Mouse (Mus musculus) neural tube, embryonic 15.5 days (tissue): ENCODE measurements around the gene Sh3pxd2b. TPM values are rescaled to one million over a fixed set of nuclear protein-coding genes. Genes with fewer than 3 reads are reported as not detected.
A peak's percentile ranks its signal among the peaks of the same experiment; 100 is the strongest.

Source experiments
- ATAC-seq: fragments of 200-750 bp; cut with Nextera tagmentation; 2 replicates; pipeline ENCODE4 v1.8.0; 2017; ENCODE audit warnings: mild to moderate bottlenecking, moderate TSS enrichment, moderate library complexity; ENCODE audit not compliant: low FRiP score
- H3K27ac ChIP-seq: fragments of 300-500 bp; sonication (generic); replicated peaks from 2 replicates; pipeline ENCODE4 v1.5.1; 2015; ENCODE audit warnings: mild to moderate bottlenecking, inconsistent platforms
- H3K27me3 ChIP-seq: fragments of 300-500 bp; sonication (generic); replicated peaks from 2 replicates; pipeline ENCODE4 v1.6.1; 2015; ENCODE audit warnings: inconsistent platforms
- H3K36me3 ChIP-seq: fragments of 300-500 bp; sonication (generic); 2 replicates; pipeline ENCODE4 v1.6.1; 2015; ENCODE audit warnings: inconsistent platforms
- H3K4me1 ChIP-seq: fragments of 300-500 bp; sonication (generic); 2 replicates; pipeline ENCODE4 v1.6.1; 2015; ENCODE audit warnings: inconsistent platforms
- H3K4me2 ChIP-seq: fragments of 300-500 bp; sonication (generic); 2 replicates; pipeline ENCODE4 v1.6.1; 2015; ENCODE audit warnings: inconsistent platforms, mild to moderate bottlenecking, moderate library complexity
- H3K4me3 ChIP-seq: fragments of 300-500 bp; sonication (generic); replicated peaks from 2 replicates; pipeline ENCODE4 v1.5.1; 2015; ENCODE audit warnings: mild to moderate bottlenecking, inconsistent platforms
- H3K9ac ChIP-seq: fragments of 300-500 bp; sonication (generic); replicated peaks from 2 replicates; pipeline ENCODE4 v1.6.1; 2015; ENCODE audit warnings: mild to moderate bottlenecking, inconsistent platforms
- H3K9me3 ChIP-seq: fragments of 300-500 bp; sonication (generic); replicated peaks from 2 replicates; pipeline ENCODE4 v1.6.1; 2016; ENCODE audit warnings: inconsistent platforms
- WGBS: fragments of 180-500 bp; shearing (Covaris S2); methylation state at CpG from one replicate; pipeline ENCODE4 v1.1.7; 2015; ENCODE audit warnings: mixed read lengths; 5-methylcytosine and 5-hydroxymethylcytosine counted together
- polyA plus RNA-seq: library from polyadenylated mRNA; unstranded; fragments of >200 nt; fragmentation: Nextera tagmentation; extraction: Ambion mirVana; gene quantifications from 2 replicates; pipeline ENCODE4 v1.2.1, GENCODE M21; 2015

Gene Sh3pxd2b
- polyA plus RNA-seq, 1 experiment from 2014 or later: 17.8 TPM

GRCm38 (mm10) chr11:32383341-32384134 is 35.9 kb downstream of the Sh3pxd2b start:
- Histone ChIP-seq H3K4me3 (no peak overlapping the region), H3K27ac (peak overlapping the region; percentile 74), H3K36me3 (peaks cover 32% of the 10 kb centered on the region), H3K27me3 (no peaks in the 10 kb centered on the region), H3K4me1 (peaks cover 4% of the 10 kb centered on the region), H3K9ac (no peak overlapping the region), H3K9me3 (no peaks in the 10 kb centered on the region), H3K4me2 (no peak overlapping the region)
- ATAC-seq: peak; percentile 67
- 9% methylated on average over 10 of the region's 10 CpGs for WGBS

GRCm38 (mm10) chr11:32384135-32384801 is 36.6 kb downstream of the Sh3pxd2b start:
- peak overlapping the region; percentile 74; the same call in 1 of the 2 replicates for H3K27ac ChIP-seq
- H3K27me3 ChIP-seq: no peaks in the 10 kb centered on the region
- H3K9ac ChIP-seq: no peak overlapping the region
- no peak overlapping the region for H3K4me3 ChIP-seq
- peak; percentile 22 for ATAC-seq
- H3K36me3 ChIP-seq: peaks cover 34% of the 10 kb centered on the region
- no peaks in the 10 kb centered on the region for H3K9me3 ChIP-seq
- 39% methylated on average over 7 of the region's 7 CpGs for WGBS
- no peak overlapping the region for H3K4me2 ChIP-seq
- peaks cover 4% of the 10 kb centered on the region for H3K4me1 ChIP-seq

GRCm38 (mm10) chr11:32386043-32386442 is 38.4 kb downstream of the Sh3pxd2b start:
- H3K9me3 ChIP-seq: no peaks in the 10 kb centered on the region
- H3K27me3 ChIP-seq: no peaks in the 10 kb centered on the region
- H3K4me2 ChIP-seq: no peak overlapping the region
- no peak for ATAC-seq
- H3K27ac ChIP-seq: no peak overlapping the region
- peaks cover 4% of the 10 kb centered on the region; the same call in 1 of the 2 replicates for H3K4me1 ChIP-seq
- H3K4me3 ChIP-seq: no peak overlapping the region
- H3K9ac ChIP-seq: no peak overlapping the region
- peaks cover 44% of the 10 kb centered on the region for H3K36me3 ChIP-seq
- 92% methylated on average over 2 of the region's 2 CpGs for WGBS

DNA sequence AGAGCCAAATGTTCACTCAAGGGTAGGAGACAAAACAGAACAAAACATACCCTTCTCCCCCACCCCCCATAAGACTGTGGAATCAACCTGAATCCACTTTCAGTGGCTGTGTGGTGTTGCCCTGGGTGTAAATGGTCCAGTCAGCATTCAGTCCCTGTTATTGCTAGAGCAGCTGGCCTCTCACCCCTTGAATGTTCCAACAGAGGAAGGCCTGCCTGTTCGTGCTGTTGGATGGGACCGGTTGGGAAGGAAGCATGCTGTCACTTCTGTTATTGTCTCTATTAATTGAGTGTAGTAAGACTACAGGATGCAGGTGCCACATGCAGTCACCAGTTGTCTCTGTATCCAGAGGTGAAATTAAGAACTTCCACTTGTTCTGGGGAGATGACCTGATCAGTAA is 40.4 kb downstream of the Sh3pxd2b start:
- H3K9me3 ChIP-seq: no peaks in the 10 kb centered on the region
- no peak overlapping the region for H3K9ac ChIP-seq
- no peak overlapping the region for H3K4me3 ChIP-seq
- no peaks in the 10 kb centered on the region for H3K27me3 ChIP-seq
- H3K27ac ChIP-seq: no peak overlapping the region
- WGBS: 87% methylated on average over 2 of the region's 2 CpGs
- peaks cover 4% of the 10 kb centered on the region; the same call in 1 of the 2 replicates for H3K4me1 ChIP-seq
- no peak overlapping the region for H3K4me2 ChIP-seq
- peaks cover 39% of the 10 kb centered on the region for H3K36me3 ChIP-seq
- no peak for ATAC-seq

DNA sequence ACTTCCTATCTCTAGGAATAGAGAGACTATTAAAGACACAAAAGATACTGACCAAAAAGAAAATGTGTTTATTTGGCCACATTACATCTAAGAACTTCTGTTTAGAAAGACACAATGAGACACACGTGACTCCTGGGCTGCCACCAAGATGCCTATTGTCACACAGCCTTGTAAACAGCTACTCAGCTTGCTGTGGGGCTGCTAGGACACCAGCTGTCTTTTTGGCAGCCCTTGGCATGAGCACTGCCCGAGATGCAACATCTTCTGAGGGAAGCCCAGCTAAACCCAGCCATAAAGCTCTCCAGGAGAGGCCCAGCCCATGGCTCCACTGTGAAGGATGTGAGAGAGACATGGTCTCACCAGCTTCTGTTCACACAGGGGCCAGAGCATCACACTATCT is 45.5 kb downstream of the Sh3pxd2b start:
- H3K4me3 ChIP-seq: no peak overlapping the region
- H3K36me3 ChIP-seq: peaks cover 52% of the 10 kb centered on the region
- no peak overlapping the region for H3K27ac ChIP-seq
- no peak overlapping the region for H3K4me2 ChIP-seq
- no peak for ATAC-seq
- no peak overlapping the region for H3K9ac ChIP-seq
- 55% methylated on average over 2 of the region's 2 CpGs for WGBS
- H3K4me1 ChIP-seq: 0 out of 2 replicates have a peak, but pooled peaks cover 3% of the 10 kb centered on the region
- no peaks in the 10 kb centered on the region for H3K9me3 ChIP-seq
- H3K27me3 ChIP-seq: no peaks in the 10 kb centered on the region

DNA sequence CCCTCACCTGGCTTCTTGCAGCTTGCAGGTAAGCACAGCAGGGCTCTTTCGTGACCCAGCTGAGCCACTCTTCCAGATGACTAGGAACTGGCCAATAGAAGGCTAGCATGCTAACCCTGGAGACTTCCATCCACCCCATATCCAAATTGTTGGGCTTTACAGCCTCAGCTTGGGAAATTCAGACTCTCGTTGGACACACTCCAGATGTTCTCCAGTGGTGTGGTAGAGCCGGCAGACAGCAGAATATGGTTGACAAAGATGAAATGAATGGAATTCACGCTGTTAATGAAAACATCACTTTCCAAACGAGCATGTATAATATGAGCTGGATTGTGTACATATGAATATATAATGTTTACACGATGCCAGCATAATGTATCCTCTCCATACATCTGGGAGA is 48.2 kb downstream of the Sh3pxd2b start:
- H3K36me3 ChIP-seq: peaks cover 38% of the 10 kb centered on the region
- no peak overlapping the region for H3K4me3 ChIP-seq
- H3K27ac ChIP-seq: no peak overlapping the region
- peaks cover 11% of the 10 kb centered on the region; the same call in 1 of the 2 replicates for H3K4me1 ChIP-seq
- H3K4me2 ChIP-seq: no peak overlapping the region
- no peak overlapping the region for H3K9ac ChIP-seq
- H3K9me3 ChIP-seq: no peaks in the 10 kb centered on the region
- no peaks in the 10 kb centered on the region for H3K27me3 ChIP-seq
- WGBS: 78% methylated on average over 6 of the region's 6 CpGs
- no peak for ATAC-seq

GRCm38 (mm10) chr11:32398446-32398845 is 50.8 kb downstream of the Sh3pxd2b start:
- Histone ChIP-seq H3K4me1 (peaks cover 8% of the 10 kb centered on the region; the same call in 1 of the 2 replicates), H3K27ac (0 out of 2 replicates have a peak overlapping the region, but pooled peaks have one; percentile 37), H3K4me3 (no peak overlapping the region), H3K36me3 (peaks cover 37% of the 10 kb centered on the region), H3K4me2 (no peak overlapping the region), H3K27me3 (no peaks in the 10 kb centered on the region), H3K9ac (no peak overlapping the region), H3K9me3 (no peaks in the 10 kb centered on the region)
- no peak for ATAC-seq
- 53% methylated on average over 2 of the region's 2 CpGs for WGBS

GRCm38 (mm10) chr11:32399261-32399660 is 51.6 kb downstream of the Sh3pxd2b start:
- no peak for ATAC-seq
- Histone ChIP-seq H3K9me3 (no peaks in the 10 kb centered on the region), H3K36me3 (peaks cover 35% of the 10 kb centered on the region), H3K27ac (no peak overlapping the region), H3K4me2 (no peak overlapping the region), H3K27me3 (no peaks in the 10 kb centered on the region), H3K4me3 (no peak overlapping the region), H3K9ac (no peak overlapping the region), H3K4me1 (peaks cover 8% of the 10 kb centered on the region; the same call in 1 of the 2 replicates)
- WGBS: 80% methylated on average over 2 of the region's 2 CpGs

DNA sequence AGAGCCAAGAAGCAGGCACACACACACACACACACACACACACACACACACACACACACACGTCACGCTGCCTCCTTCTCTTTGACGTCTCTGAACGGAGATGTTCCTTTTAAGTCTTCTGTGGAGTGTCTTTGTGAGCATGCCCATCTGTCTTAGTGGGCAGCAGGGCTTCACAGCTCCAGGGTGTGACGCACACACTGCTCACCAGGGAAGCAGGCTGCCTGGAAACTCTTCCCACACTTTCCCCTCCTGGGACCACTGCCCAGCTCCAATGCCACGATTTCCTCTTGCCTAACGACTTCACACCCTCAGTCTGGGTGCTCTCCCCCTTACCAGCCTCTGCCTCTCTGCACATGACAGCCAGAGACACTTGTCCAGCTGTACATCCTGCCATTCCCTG is 55.1 kb downstream of the Sh3pxd2b start:
- H3K27me3 ChIP-seq: no peaks in the 10 kb centered on the region
- no peaks in the 10 kb centered on the region for H3K9me3 ChIP-seq
- 0 out of 2 replicates have a peak, but pooled peaks have one; percentile 35 for ATAC-seq
- WGBS: 60% methylated on average over 7 of the region's 7 CpGs
- no peak overlapping the region for H3K4me2 ChIP-seq
- H3K9ac ChIP-seq: no peak overlapping the region
- H3K4me3 ChIP-seq: no peak overlapping the region
- no peak overlapping the region for H3K27ac ChIP-seq
- H3K4me1 ChIP-seq: peaks cover 16% of the 10 kb centered on the region
- H3K36me3 ChIP-seq: peaks cover 24% of the 10 kb centered on the region; the same call in 1 of the 2 replicates

DNA sequence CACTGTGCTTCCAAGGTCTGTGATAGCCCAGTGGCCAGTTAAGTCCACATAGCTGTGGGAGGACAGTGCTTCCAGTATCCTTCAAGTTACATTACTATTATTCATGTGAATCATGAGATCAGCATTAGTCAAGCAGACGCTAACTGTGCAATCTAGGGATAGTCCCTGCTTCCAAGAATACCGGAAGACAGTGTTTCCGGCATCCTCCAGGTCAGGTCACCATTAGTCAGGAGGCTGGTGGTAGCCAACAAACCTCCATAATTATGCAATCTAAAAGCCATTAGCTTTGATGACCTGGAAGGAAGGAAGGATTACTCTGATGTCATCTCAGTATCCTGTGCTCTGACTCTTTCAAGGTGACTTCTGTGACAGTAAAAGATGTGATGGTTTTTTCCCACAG is 57.1 kb downstream of the Sh3pxd2b start:
- Histone ChIP-seq H3K4me1 (peaks cover 8% of the 10 kb centered on the region), H3K27me3 (no peaks in the 10 kb centered on the region), H3K9ac (no peak overlapping the region), H3K4me2 (no peak overlapping the region), H3K9me3 (no peaks in the 10 kb centered on the region), H3K27ac (0 out of 2 replicates have a peak overlapping the region, but pooled peaks have one; percentile 6), H3K36me3 (peaks cover 34% of the 10 kb centered on the region; the same call in 1 of the 2 replicates), H3K4me3 (no peak overlapping the region)
- ATAC-seq: no peak
- 86% methylated on average over 3 of the region's 3 CpGs for WGBS

- H3K4me3 ChIP-seq: no peak overlapping the region
- H3K27ac ChIP-seq: no peak overlapping the region
- H3K27me3 ChIP-seq: no peaks in the 10 kb centered on the region
- 94% methylated on average over 3 of the region's 3 CpGs for WGBS
- peaks cover 16% of the 10 kb centered on the region for H3K4me1 ChIP-seq
- no peaks in the 10 kb centered on the region for H3K9me3 ChIP-seq
- H3K4me2 ChIP-seq: no peak overlapping the region
- no peak for ATAC-seq
- peaks cover 32% of the 10 kb centered on the region; the same call in 1 of the 2 replicates for H3K36me3 ChIP-seq
- H3K9ac ChIP-seq: no peak overlapping the region
Observed at GRCm38 (mm10) chr11:32407863-32408262, 60.2 kb downstream of the Sh3pxd2b start.

DNA sequence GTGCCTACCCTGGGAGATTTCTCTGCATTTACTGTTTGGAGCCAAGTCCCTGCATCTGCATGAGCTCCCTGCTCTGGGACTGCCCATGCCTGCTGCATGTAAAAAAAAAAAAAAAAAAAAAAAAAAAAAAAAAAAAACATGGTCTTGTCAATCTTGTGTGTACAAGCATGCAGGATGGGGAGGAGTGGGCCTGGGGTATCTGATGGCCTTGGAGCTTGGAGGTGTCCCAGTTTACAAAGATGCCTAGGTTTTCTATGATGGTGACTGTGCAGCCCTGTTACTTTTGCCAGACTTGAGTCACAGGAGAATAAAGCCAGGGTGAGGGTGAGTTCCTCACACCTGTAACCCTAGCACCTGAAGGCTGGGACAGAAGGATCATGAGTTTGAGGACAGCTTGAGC is 61.4 kb downstream of the Sh3pxd2b start:
- Histone ChIP-seq H3K4me1 (peaks cover 16% of the 10 kb centered on the region), H3K9me3 (no peaks in the 10 kb centered on the region), H3K4me3 (no peak overlapping the region), H3K36me3 (peaks cover 27% of the 10 kb centered on the region; the same call in 1 of the 2 replicates), H3K27ac (no peak overlapping the region), H3K4me2 (no peak overlapping the region), H3K9ac (no peak overlapping the region), H3K27me3 (no peaks in the 10 kb centered on the region)
- no peak for ATAC-seq
